Mouse (Mus musculus): ENCODE data around the gene 3110018I06Rik.

3110018I06Rik gene

GRCm38 (mm10) chr12:107488371-107488770 is at the start of gene 3110018I06Rik:
3110018I06Rik (plus strand) TSS chr12:107488632.
- DNase-seq (ENCODE audit: low spot score in 2 of 2): no peak

GRCm38 (mm10) chr12:107444681-107445080 is 43.8 kb upstream of the 3110018I06Rik start:
- no peak for DNase-seq (ENCODE audit: low spot score in 2 of 2)

GRCm38 (mm10) chr12:107457835-107458234 is 30.6 kb upstream of the 3110018I06Rik start:
- no peak for DNase-seq (ENCODE audit: low spot score in 2 of 2)

- no peak for DNase-seq (ENCODE audit: low spot score in 2 of 2)
These were observed 23.7 kb upstream of the 3110018I06Rik start for GRCm38 (mm10) chr12:107464731-107465130.

GRCm38 (mm10) chr12:107476441-107477291 is 11.8 kb upstream of the 3110018I06Rik start:
- no peak for DNase-seq (ENCODE audit: low spot score in 2 of 2)

GRCm38 (mm10) chr12:107479350-107479749 is 9.1 kb upstream of the 3110018I06Rik start:
- DNase-seq (ENCODE audit: low spot score in 2 of 2): no peak

- DNase-seq (ENCODE audit: low spot score in 2 of 2): no peak
These were observed 5.4 kb upstream of the 3110018I06Rik start for GRCm38 (mm10) chr12:107483031-107483430.

GRCm38 (mm10) chr12:107491344-107491743 is 2.9 kb downstream of the 3110018I06Rik start:
- no peak for DNase-seq (ENCODE audit: low spot score in 2 of 2)

- no peak for DNase-seq (ENCODE audit: low spot score in 2 of 2)
These were observed 8.5 kb downstream of the 3110018I06Rik start for GRCm38 (mm10) chr12:107496924-107497323.

- DNase-seq (ENCODE audit: low spot score in 2 of 2): no peak
These were observed 21.3 kb downstream of the 3110018I06Rik start for GRCm38 (mm10) chr12:107509661-107510237.

- no peak for DNase-seq (ENCODE audit: low spot score in 2 of 2)
These were observed 22.7 kb downstream of the 3110018I06Rik start for GRCm38 (mm10) chr12:107511112-107511511.

GRCm38 (mm10) chr12:107516265-107517217 is 28.1 kb downstream of the 3110018I06Rik start:
- DNase-seq (ENCODE audit: low spot score in 2 of 2): no peak

- no peak for DNase-seq (ENCODE audit: low spot score in 2 of 2)
These were observed 32.5 kb downstream of the 3110018I06Rik start for GRCm38 (mm10) chr12:107520941-107521340.

GRCm38 (mm10) chr12:107528346-107528880 is 40.0 kb downstream of the 3110018I06Rik start:
- DNase-seq (ENCODE audit: low spot score in 2 of 2): no peak

- no peak for DNase-seq (ENCODE audit: low spot score in 2 of 2)
These were observed 44.4 kb downstream of the 3110018I06Rik start for GRCm38 (mm10) chr12:107532871-107533270.

All from right cerebral cortex, postnatal 36 days (tissue).